Mouse (Mus musculus) urinary bladder, postnatal 25 days (tissue): ENCODE data around the gene Camta1.

Experiments
- DNase-seq: peaks from one replicate; pipeline ENCODE4 v3.0.0; 2022; ENCODE audit warnings: low spot score

Camta1 gene

GRCm38 (mm10) chr4:151263786-151264414 lies 597.8 kb downstream of the Camta1 start:
- no peak for DNase-seq

- no peak for DNase-seq
Observed at GRCm38 (mm10) chr4:151263052-151263451, 598.6 kb downstream of the Camta1 start.

DNA sequence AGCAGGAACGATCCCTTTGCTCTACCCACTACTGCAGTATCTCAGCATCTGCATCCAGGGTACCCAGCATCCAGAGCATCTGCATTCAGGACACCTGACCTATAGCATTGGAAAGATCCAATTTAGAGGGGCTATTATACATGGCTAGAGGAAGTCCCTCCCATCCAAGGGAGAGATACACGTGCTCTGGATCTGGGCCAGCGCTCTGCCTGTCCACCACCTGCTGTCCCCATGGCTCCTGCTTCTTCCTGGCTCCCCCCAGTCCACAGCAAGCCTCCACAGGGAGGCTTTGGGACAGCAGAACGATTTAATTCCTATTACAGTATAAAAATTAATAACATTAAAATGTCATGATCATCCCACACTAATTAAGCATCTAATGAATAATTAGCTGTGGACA lies 605.1 kb downstream of the Camta1 start:
- no peak for DNase-seq

- DNase-seq = no peak
Observed at GRCm38 (mm10) chr4:151250824-151251223, 610.9 kb downstream of the Camta1 start.

GRCm38 (mm10) chr4:151245068-151245797 lies 616.4 kb downstream of the Camta1 start:
- no peak for DNase-seq

DNA sequence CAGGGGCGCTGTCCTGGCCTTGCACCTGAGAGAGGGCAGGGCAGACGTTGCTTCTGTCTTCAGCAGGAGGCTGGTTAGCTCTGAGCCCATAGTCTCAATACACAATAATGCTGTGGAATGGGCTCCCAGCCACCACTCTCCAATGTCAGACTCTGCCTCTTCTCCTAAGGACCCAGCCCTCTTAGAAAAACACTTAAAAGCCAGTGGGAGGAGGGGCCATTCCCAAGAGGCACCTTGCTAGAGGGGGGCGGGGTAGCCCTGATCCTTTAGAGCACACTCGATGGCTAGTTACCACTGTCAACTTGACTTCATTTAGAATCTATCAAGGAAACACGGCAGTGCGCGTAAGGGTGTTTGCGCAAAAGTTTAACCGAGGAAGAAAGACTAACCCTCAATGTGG lies 618.2 kb downstream of the Camta1 start:
- DNase-seq = no peak

DNA sequence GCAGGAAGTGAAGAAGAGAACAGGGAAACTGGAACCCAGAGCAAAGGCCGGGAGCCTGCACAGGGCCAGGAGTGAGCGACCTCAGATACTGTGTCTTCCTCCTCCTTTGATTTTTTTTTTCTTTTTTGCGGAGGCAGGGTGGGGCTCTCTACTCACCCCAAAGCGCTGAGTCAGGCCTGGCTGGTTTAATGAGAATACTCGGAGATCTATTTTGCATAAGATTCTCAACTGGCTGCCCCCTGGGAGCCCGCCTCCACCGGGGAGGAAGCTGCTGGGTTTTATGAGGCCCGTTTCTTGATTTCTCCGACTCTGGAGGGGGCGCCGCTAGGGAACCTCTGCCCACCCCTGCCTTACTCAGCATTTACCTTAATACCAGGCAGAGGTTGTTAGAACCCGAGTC lies 618.9 kb downstream of the Camta1 start:
- no peak for DNase-seq

DNA sequence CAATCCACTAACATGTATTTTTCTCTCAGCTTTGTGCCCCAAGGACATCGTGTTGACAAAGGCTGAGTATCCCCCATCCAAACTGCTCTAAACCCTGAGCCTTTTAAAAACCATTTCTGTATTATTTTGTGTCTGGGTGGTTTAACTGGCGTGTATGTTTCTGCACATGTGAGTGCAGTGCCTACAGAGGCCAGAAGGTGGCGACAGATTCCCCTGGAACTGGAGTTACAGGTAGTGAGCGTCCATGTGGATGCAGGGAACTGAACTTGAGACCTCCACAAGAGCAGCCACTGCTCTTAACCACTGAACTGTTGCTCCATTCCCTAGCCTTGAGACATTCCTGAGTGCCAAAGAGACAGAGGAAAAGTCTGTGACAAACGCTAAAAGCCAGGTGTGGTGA lies 621.2 kb downstream of the Camta1 start:
- no peak for DNase-seq

DNA sequence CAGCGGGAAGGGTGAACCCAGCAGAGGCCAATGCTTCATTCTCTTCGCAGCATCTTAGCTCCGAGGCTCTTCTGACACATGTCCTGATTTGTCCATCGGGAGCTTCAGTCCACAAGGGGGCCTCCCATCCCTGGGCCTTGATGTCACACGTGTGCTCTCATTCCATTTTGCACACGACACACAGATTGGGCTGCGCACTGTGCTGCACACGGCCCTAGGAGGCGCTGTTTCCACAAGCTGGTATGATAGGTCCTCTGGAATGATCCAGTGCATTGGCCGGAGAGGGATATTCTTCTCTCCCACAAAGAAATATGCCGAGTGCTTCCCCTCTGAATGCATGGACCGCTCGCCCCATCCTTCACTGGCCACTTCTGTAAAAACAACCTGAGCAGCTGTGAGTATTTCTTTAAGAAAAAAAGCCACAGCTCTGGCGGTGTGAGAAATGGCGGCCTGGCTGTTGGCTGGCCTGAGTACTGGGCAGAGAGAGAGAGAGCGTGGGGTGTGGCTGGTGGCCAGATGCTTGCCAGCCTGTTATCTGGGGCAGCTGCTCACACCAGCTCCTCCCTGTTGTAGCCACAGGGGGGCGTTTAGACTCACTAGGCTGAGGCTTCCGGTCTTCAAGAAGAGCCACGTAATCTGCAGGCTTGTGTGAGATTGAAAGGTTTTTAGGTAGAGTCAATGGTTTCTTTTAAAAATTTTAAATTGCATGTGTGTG lies 622.5 kb downstream of the Camta1 start:
- DNase-seq = no peak

GRCm38 (mm10) chr4:151237501-151237900 lies 624.2 kb downstream of the Camta1 start:
- no peak for DNase-seq

DNA sequence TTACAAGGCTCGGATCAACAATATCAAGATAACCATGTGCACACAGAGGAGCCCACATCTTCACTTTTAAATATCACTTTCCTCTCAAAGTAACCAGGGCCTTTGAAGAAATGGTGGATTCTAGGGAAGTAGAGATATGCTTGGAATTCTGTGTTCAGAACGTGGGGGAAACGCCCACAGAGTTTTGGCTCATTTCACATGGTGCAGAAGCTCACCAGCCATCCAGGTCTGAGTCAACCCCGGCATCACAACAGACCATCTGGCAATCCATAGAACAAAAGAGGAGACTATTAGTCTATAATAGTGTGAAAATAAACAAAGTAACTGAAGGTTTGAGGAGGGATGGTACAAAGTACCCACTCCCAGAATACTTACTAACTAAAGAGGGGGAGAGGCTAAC lies 626.7 kb downstream of the Camta1 start:
- no peak for DNase-seq

DNA sequence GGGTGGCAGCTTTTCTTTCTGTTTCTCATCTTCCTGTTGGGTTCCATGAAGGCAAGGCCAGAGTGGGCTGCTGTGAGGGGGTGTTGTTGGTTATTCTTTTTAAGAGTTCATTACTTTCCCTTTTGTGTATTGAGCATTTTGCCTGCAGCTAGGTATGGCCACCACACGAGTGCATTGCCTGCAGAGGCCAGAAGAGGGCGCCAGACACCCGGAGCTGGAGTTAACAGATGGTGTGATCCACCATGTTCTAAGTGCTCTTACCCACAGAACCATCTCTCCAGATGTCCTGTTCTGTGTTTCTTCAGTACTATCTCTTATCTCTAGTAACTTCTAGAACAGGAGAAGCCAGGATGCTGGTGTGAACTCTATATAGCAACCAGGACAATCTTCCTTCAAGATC lies 629.6 kb downstream of the Camta1 start:
- no peak for DNase-seq

- DNase-seq = no peak
Observed at GRCm38 (mm10) chr4:151229073-151229472, 632.6 kb downstream of the Camta1 start.

- DNase-seq = no peak
Observed at GRCm38 (mm10) chr4:151226496-151226895, 635.2 kb downstream of the Camta1 start.

DNA sequence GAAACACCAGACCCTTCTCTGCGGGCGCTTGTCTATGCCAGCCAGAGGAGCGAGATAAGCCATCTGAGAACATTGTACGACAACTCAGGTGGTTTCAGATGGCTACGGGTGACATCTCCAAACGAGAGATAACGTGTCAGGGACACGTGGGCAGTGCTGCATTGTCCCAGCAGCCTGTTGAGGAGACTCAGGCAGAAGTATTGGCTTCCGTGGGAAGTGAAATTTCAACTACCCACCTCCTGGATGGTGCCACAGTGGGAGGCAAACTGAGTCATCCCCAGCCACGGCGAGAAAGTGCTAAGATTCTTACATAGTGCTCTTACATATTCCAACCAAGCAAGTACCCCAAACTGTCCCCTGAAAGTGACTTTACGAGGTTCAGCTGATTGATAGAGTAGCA lies 637.7 kb downstream of the Camta1 start:
- no peak for DNase-seq

DNA sequence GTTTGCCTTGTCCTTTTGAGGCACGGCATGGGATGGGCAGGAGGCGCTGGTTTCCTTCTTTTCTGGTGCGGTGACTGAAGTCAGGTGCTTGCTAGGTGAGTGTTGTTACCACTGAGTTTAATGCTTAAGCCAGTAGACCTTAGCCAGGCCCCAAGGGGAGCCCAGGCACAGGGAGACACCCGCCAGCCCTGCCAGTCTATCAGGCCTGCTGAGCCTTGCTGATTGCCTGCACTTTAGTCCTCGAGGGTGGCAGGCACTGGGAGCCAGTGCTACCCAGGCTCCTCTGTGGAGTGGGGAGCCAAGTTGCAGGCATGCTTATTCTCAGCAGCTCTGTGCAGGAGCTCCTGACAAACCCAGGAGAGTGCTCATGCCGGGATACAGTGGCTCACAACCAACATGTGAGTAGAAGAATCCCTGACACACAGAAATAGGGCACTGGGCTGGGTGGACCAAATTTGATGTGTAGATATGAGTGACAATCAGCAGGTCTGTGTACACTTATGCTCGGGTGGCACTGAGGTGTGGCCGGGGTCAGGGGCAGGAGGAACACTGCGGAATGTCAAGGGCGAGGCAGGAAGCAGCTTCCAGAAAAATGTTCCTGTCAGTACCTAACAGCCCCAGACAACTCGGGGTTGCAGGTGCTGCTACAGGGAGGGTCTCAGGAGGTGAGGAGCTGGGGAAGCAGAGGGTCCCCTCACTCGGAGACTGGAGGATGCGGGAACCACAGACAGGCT lies 638.2 kb downstream of the Camta1 start:
- no peak for DNase-seq

DNA sequence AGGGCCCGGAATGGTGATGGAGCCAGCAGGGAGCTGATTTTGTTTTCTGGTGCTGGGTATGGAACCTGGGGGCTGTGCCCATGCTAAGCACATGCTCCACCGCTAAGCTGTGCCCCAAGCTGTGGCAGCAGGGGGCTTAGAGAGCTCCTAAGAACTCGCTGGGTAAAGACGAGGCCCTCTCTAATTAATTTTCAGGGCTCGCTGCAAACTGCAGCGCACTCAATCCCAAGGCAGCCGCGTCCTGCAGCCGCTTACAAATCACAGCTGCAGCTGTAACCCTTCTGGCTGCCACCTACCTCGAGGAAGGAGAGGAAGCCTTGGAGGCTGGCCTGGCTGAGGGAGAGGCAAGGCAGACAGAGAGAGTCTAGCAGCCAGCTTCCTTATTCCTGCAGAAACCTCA lies 639.0 kb downstream of the Camta1 start:
- no peak for DNase-seq

GRCm38 (mm10) chr4:151216553-151217292 lies 645.0 kb downstream of the Camta1 start:
- no peak for DNase-seq

DNA sequence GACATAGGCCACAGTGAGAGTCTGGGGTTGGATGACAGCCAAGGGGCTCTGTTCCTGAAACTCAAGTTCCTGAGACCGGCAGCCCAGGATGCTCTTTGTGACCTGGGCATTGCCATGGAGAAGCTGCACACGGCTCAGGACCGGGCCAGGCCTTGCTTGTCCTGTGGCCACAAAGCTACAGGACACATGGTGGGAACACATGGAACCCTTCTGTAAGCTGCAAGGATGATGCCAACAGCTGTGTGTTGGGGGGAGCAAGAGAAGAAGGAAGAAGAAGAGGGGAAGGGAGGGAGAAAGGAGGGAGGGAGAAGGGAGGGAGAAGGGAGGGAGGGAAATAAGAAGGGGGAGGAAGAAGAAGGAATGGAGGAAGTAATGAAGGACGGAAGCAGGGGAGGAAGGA lies 645.8 kb downstream of the Camta1 start:
- DNase-seq = no peak

DNA sequence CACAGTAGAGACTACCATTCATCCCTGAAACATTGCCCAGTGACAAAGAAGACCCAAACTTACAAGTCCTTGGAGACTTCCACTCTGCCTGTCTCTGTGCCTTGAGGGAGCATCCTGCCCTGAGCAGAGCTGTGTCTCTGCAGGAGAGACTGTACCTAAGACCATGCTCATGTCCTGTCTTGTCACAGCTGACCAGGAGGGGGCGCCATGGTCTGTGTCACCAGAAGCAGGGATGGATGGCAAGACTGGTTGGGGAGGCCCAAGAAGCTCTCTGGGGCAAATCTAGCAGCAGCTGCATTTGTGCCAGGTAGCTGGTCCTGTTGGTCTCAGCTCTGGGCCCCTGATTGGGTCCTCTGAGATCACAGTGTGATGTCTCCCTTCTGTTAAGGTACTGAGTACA lies 646.5 kb downstream of the Camta1 start:
- DNase-seq = no peak

- DNase-seq = no peak
Observed at GRCm38 (mm10) chr4:151213475-151213874, 648.2 kb downstream of the Camta1 start.

DNA sequence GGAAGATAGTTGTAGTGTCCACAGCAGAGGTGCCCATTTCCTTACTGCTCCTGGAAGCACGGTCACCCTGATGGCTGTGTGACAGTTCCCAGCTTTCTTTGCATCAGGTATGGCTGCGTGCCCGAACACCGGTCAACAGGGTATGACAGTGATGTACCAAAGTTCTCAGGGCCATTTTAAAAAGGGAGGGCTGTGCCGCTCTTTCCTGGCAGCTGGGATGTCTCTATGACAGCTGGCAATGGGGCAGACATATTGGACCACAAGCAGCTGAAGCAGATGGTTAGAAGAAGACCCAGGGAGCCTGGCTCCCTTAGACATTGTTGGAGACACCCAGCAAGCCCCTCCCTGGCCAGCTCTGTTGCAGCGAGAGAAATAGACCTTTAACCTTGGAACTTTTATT lies 649.7 kb downstream of the Camta1 start:
- no peak for DNase-seq
